Mouse (Mus musculus) heart, postnatal 0 days (tissue): Measurements from ENCODE around the gene Hmgcs2. TPM values are rescaled to one million over a fixed set of nuclear protein-coding genes. Genes with fewer than 3 reads are reported as not detected.

ENCODE experiments used
- ATAC-seq: fragments of 200-750 bp; cut with Nextera tagmentation; 2 replicates; pipeline ENCODE4 v1.8.0; 2017; ENCODE audit warnings: low read depth, moderate number of reproducible peaks, moderate library complexity; ENCODE audit not compliant: insufficient read depth
- DNase-seq: peaks from one replicate; pipeline ENCODE4 v3.0.0-alpha.2; 2016; ENCODE audit warnings: low spot score
- H3K27ac ChIP-seq: fragments of 300-500 bp; sonication (generic); 2 replicates; pipeline ENCODE4 v1.5.1; 2014; ENCODE audit warnings: low read depth, mild to moderate bottlenecking
- H3K27me3 ChIP-seq: fragments of 300-500 bp; sonication (generic); 2 replicates; pipeline ENCODE4 v1.6.1; 2014; ENCODE audit warnings: low read length, mixed read lengths; ENCODE audit not compliant: control insufficient read depth, insufficient read depth
- H3K36me3 ChIP-seq: fragments of 300-500 bp; sonication (generic); replicated peaks from 2 replicates; pipeline ENCODE4 v1.6.1; 2014; ENCODE audit warnings: low read length, mixed read lengths; ENCODE audit not compliant: control insufficient read depth, insufficient read depth
- H3K4me1 ChIP-seq: fragments of 300-500 bp; sonication (generic); 2 replicates; pipeline ENCODE4 v1.6.1; 2014; ENCODE audit warnings: antibody characterized with exemption; ENCODE audit not compliant: control insufficient read depth, insufficient read depth
- H3K4me2 ChIP-seq: fragments of 300-500 bp; sonication (generic); 2 replicates; pipeline ENCODE4 v1.6.1; 2014; ENCODE audit warnings: low read depth, mild to moderate bottlenecking, low read length, moderate library complexity
- H3K4me3 ChIP-seq: fragments of 300-500 bp; sonication (generic); 2 replicates; pipeline ENCODE4 v1.5.1; 2014; ENCODE audit warnings: low read depth, low read length
- H3K9ac ChIP-seq: fragments of 300-500 bp; sonication (generic); replicated peaks from 2 replicates; pipeline ENCODE4 v1.6.1; 2014; ENCODE audit warnings: low read depth, low read length, mixed read lengths
- H3K9me3 ChIP-seq: fragments of 300-500 bp; sonication (generic); replicated peaks from 2 replicates; pipeline ENCODE4 v1.6.1; 2016; ENCODE audit warnings: low read length; ENCODE audit not compliant: control insufficient read depth
- CTCF ChIP-seq: IDR thresholded peaks from 2 replicates; pipeline ENCODE4 v1.5.1; 2016; ENCODE audit warnings: antibody characterized with exemption, control low read depth, low read depth
- EP300 ChIP-seq: IDR thresholded peaks from 2 replicates; pipeline ENCODE4 v1.6.1; 2016; ENCODE audit warnings: antibody characterized with exemption, low read depth
- WGBS: fragments of 180-500 bp; shearing (Covaris S2); extraction: QIAGEN DNeasy Blood & Tissue Kit; methylation state at CpG from one replicate; pipeline ENCODE4 v1.1.7; 2014; 5-methylcytosine and 5-hydroxymethylcytosine counted together
- polyA plus RNA-seq: library from polyadenylated mRNA; unstranded; fragments of >200 nt; fragmentation: Nextera tagmentation; extraction: Ambion mirVana; gene quantifications from 2 replicates; pipeline ENCODE4 v1.2.1, GENCODE M21; 2015
- total RNA-seq: library from RNA; depleted of rRNA; stranded (reverse); fragments of >200 nt; gene quantifications from 2 replicates; pipeline ENCODE4 v1.2.3, GENCODE M21; 2014; ENCODE audit warnings: low replicate concordance

The Hmgcs2 gene
- total and polyA plus RNA-seq, 2 experiments from 2014 or later = 105 to 115 TPM

DNA sequence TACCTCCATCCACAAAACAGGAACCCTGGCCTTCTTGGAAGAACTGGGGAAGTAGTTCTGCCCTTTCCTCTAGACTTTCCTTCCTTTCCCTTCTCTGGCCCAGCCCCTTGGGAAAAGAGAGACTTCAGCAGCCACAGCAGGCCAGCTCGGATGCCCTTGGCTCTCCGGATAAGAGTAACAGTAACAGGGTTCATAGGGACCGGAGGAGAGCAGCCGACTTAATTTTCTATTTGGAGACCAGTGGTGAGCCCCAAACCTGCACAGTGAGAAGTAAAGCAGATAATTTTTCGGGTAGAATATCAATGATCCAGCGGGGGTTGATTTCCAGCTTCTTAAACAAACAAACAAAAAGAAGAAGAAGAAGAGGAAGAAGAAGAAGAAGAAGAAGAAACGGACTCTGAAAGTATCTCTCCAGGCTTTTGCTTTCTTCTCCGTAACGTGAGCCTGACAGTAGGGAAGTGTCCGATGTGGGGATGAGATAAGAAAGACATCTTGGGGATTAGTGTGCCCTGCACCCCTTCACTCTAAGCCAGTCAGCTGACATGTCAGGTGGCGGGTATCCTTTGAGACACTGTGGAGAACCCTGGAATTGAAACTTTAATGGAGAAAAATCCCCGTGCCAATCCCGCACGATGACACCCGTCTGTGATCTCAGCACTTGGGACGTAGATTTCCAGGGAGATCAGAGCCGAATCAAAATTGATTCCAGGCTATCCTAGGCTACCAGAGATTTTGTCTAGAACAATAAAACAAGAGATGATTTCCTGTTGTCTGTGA, 60.8 kb downstream of the Hmgcs2 start:
- Histone ChIP-seq H3K4me1 (no peaks in the 10 kb centered on the region; the same call in 1 of the 2 replicates), H3K27me3 (no peaks in the 10 kb centered on the region), H3K27ac (no peak overlapping the region), H3K36me3 (no peaks in the 10 kb centered on the region), H3K4me2 (no peak overlapping the region), H3K9ac (no peak overlapping the region), H3K9me3 (no peaks in the 10 kb centered on the region), H3K4me3 (no peak overlapping the region)
- no peak for TF ChIP-seq CTCF
- TF ChIP-seq EP300 = no peak
- 78% methylated on average over 17 of the region's 17 CpGs for WGBS
- ATAC-seq (no peak), DNase-seq (no peak)

DNA sequence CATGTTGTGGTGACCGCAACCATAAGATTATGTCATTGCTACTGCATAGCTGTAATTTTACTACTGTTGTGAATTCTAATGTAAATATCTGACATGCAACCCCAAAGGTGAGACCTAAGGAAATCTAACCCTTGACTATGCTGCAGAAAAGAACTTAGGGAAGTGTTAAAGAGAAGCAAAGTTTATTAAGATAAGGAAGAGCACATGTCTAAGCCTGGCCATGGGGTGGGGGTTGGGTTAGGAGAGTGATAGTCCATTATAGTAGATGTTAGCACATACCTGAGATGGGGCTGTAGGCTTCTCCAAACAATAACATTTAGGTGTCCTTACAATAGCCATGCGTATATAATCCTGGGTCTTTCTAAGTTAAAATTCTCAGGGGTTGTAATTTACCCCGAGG, 63.0 kb downstream of the Hmgcs2 start:
- Histone ChIP-seq H3K4me2 (no peak overlapping the region), H3K27ac (no peak overlapping the region), H3K4me1 (no peaks in the 10 kb centered on the region; the same call in 1 of the 2 replicates), H3K9me3 (no peaks in the 10 kb centered on the region), H3K9ac (no peak overlapping the region), H3K36me3 (no peaks in the 10 kb centered on the region), H3K4me3 (no peak overlapping the region), H3K27me3 (no peaks in the 10 kb centered on the region)
- DNase-seq = no peak
- WGBS = 85% methylated on average over 3 of the region's 3 CpGs
- TF ChIP-seq EP300 (no peak), CTCF (no peak)
- no peak for ATAC-seq

DNA sequence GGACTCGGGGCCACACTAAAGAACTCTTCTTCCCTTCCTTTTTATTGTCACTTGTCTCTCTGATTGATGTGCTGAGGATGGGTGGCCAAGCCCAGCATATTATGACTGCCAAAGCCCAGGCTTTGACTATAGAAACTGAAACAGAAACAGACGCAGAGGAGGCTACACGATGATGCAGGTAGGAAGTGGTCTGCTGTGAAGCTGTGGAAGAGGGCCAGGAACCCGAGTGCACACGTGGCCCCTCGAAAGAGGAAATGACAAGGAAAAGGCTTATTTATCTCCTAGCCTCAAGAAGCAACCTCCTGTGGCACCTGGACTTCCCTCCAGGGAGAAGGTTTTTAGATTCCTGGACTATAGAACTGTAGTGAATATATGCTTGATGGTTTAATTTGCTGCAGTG, 67.9 kb downstream of the Hmgcs2 start:
- ATAC-seq = no peak
- Histone ChIP-seq H3K4me3 (no peak overlapping the region), H3K27ac (no peak overlapping the region), H3K36me3 (no peaks in the 10 kb centered on the region), H3K4me2 (no peak overlapping the region; the same call in 1 of the 2 replicates), H3K9ac (no peak overlapping the region), H3K4me1 (no peaks in the 10 kb centered on the region), H3K9me3 (no peaks in the 10 kb centered on the region), H3K27me3 (no peaks in the 10 kb centered on the region)
- WGBS = 55% methylated on average over 6 of the region's 6 CpGs
- no peak for DNase-seq
- TF ChIP-seq EP300 = no peak
- TF ChIP-seq CTCF = no peak

DNA sequence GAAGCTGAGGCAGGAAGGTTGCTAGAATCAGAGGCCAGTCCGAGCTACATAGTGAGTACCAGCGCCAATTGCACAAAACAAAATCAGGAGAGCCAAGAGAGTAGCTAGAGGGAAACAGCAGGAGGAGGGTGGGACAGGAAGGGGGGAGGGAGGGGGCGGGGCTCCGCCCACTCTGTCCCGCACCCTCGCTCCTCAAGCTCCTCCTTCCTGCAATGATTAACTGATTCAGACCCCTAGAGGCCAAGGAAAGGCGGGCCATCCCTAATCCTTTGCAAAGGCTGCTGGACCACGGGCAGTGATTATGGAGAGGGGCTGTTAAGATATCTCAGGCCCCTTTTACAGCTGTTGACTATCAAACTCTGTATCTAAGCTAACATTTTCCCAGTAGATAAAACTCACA, 68.5 kb downstream of the Hmgcs2 start:
- WGBS = 19% methylated on average over 7 of the region's 8 CpGs

DNA sequence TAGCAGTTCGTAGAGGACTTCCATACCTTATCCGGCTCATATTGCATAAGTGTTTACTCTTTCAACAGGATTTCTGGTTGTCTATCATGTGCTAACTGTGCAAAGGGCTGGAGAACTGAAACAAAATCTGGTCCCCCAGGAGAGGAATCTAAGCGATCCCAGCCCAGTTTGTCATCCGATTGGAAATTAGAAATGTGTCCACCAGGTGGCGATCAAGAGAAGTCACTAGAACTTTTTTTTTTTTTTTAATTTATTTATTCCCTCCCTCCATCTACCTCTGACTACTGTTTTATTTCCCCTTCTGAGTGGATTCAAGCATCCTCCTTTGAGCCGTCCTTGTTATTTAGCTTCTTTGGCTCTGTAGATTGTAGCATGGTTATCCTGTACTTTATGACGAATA, 73.7 kb downstream of the Hmgcs2 start:
- Histone ChIP-seq H3K9me3 (no peaks in the 10 kb centered on the region), H3K27me3 (0 out of 2 replicates have a peak, but pooled peaks cover 4% of the 10 kb centered on the region), H3K4me2 (no peak overlapping the region), H3K4me3 (no peak overlapping the region), H3K27ac (no peak overlapping the region), H3K4me1 (0 out of 2 replicates have a peak, but pooled peaks cover 3% of the 10 kb centered on the region), H3K9ac (no peak overlapping the region), H3K36me3 (no peaks in the 10 kb centered on the region)
- DNase-seq (peak; percentile 47), ATAC-seq (no peak)
- peak; percentile 53 for TF ChIP-seq CTCF
- TF ChIP-seq EP300 = no peak
- WGBS = 33% methylated on average over 7 of the region's 7 CpGs

More for the DNA sequence above, 68.5 kb downstream of the Hmgcs2 start:
- TF ChIP-seq CTCF (no peak), EP300 (no peak)
- Histone ChIP-seq H3K27me3 (no peaks in the 10 kb centered on the region), H3K9me3 (no peaks in the 10 kb centered on the region), H3K9ac (no peak overlapping the region), H3K4me3 (no peak overlapping the region), H3K27ac (no peak overlapping the region), H3K4me1 (0 out of 2 replicates have a peak, but pooled peaks cover 3% of the 10 kb centered on the region), H3K4me2 (no peak overlapping the region), H3K36me3 (no peaks in the 10 kb centered on the region)
- ATAC-seq (no peak), DNase-seq (no peak)
